Mouse (Mus musculus) embryonic facial prominence, embryonic 13.5 days (tissue): ENCODE results near the gene Ttc29. TPM values are rescaled to one million over a fixed set of nuclear protein-coding genes. Genes with fewer than 3 reads are reported as not detected.

Source experiments
- ATAC-seq: fragments of 200-750 bp; cut with Nextera tagmentation; 2 replicates; pipeline ENCODE4 v1.8.0; 2017; ENCODE audit warnings: low read depth; ENCODE audit not compliant: insufficient number of reproducible peaks, insufficient read depth, low FRiP score, low TSS enrichment
- H3K27ac ChIP-seq: fragments of 300-500 bp; sonication (generic); 2 replicates; pipeline ENCODE4 v1.5.1; 2015; ENCODE audit warnings: moderate library complexity, mild to moderate bottlenecking, inconsistent platforms
- H3K27me3 ChIP-seq: fragments of 300-500 bp; sonication (generic); 2 replicates; pipeline ENCODE4 v1.6.1; 2015; ENCODE audit warnings: mild to moderate bottlenecking, inconsistent platforms
- H3K36me3 ChIP-seq: fragments of 300-500 bp; sonication (generic); 2 replicates; pipeline ENCODE4 v1.6.1; 2015; ENCODE audit warnings: mild to moderate bottlenecking, inconsistent platforms
- H3K4me1 ChIP-seq: fragments of 300-500 bp; sonication (generic); 2 replicates; pipeline ENCODE4 v1.6.1; 2015; ENCODE audit warnings: inconsistent platforms
- H3K4me2 ChIP-seq: fragments of 300-500 bp; sonication (generic); 2 replicates; pipeline ENCODE4 v1.6.1; 2015; ENCODE audit warnings: moderate library complexity, mild to moderate bottlenecking, inconsistent platforms
- H3K4me3 ChIP-seq: fragments of 300-500 bp; sonication (generic); 2 replicates; pipeline ENCODE4 v1.5.1; 2015; ENCODE audit warnings: mild to moderate bottlenecking, inconsistent platforms
- H3K9ac ChIP-seq: fragments of 300-500 bp; sonication (generic); 2 replicates; pipeline ENCODE4 v1.6.1; 2015; ENCODE audit warnings: mild to moderate bottlenecking, inconsistent platforms
- H3K9me3 ChIP-seq: fragments of 300-500 bp; sonication (generic); 2 replicates; pipeline ENCODE4 v1.6.1; 2016; ENCODE audit warnings: inconsistent platforms
- WGBS: fragments of 180-500 bp; shearing (Covaris S2); methylation state at CpG from one replicate; pipeline ENCODE4 v1.1.7; 2015; ENCODE audit warnings: mixed read lengths; 5-methylcytosine and 5-hydroxymethylcytosine counted together
- polyA plus RNA-seq: library from polyadenylated mRNA; unstranded; fragments of >200 nt; fragmentation: Nextera tagmentation; extraction: Ambion mirVana; gene quantifications from 2 replicates; pipeline ENCODE4 v1.2.1, GENCODE M21; 2015

Gene Ttc29
- polyA plus RNA-seq, 1 experiment from 2014 or later: not detected

- no peak overlapping the region for H3K4me3 ChIP-seq
- H3K27ac ChIP-seq: no peak overlapping the region
- ATAC-seq: no peak
- under 1% methylated on average over 32 of the region's 32 CpGs for WGBS
- H3K9ac ChIP-seq: no peak overlapping the region
- H3K36me3 ChIP-seq: no peaks in the 10 kb centered on the region
- no peak overlapping the region; the same call in 1 of the 2 replicates for H3K4me2 ChIP-seq
- no peaks in the 10 kb centered on the region for H3K9me3 ChIP-seq
- H3K27me3 ChIP-seq: peaks cover 92% of the 10 kb centered on the region
- 0 out of 2 replicates have a peak, but pooled peaks cover 3% of the 10 kb centered on the region for H3K4me1 ChIP-seq
Measured at GRCm38 (mm10) chr8:78426875-78427768, 214.0 kb downstream of the Ttc29 start.

GRCm38 (mm10) chr8:78427769-78428130 lies 214.7 kb downstream of the Ttc29 start:
- ATAC-seq: no peak
- no peak overlapping the region for H3K27ac ChIP-seq
- 0 out of 2 replicates have a peak, but pooled peaks cover 3% of the 10 kb centered on the region for H3K4me1 ChIP-seq
- 3% methylated on average over 8 of the region's 8 CpGs for WGBS
- H3K4me2 ChIP-seq: no peak overlapping the region
- no peaks in the 10 kb centered on the region for H3K36me3 ChIP-seq
- no peak overlapping the region for H3K9ac ChIP-seq
- no peaks in the 10 kb centered on the region for H3K9me3 ChIP-seq
- peaks cover 93% of the 10 kb centered on the region for H3K27me3 ChIP-seq
- H3K4me3 ChIP-seq: no peak overlapping the region

GRCm38 (mm10) chr8:78428148-78428547 lies 215.1 kb downstream of the Ttc29 start:
- no peak overlapping the region for H3K4me2 ChIP-seq
- WGBS: 2% methylated on average over 11 of the region's 11 CpGs

GRCm38 (mm10) chr8:78431356-78431755 lies 218.3 kb downstream of the Ttc29 start:
- Histone ChIP-seq H3K4me3 (no peak overlapping the region), H3K36me3 (no peaks in the 10 kb centered on the region), H3K4me1 (peaks cover 22% of the 10 kb centered on the region; the same call in 1 of the 2 replicates), H3K9ac (no peak overlapping the region), H3K27me3 (peaks cover 90% of the 10 kb centered on the region), H3K9me3 (no peaks in the 10 kb centered on the region), H3K27ac (no peak overlapping the region), H3K4me2 (no peak overlapping the region)
- WGBS: 2% methylated on average over 4 of the region's 4 CpGs
- ATAC-seq: no peak

More at GRCm38 (mm10) chr8:78428148-78428547, 215.1 kb downstream of the Ttc29 start:
- Histone ChIP-seq H3K27me3 (peaks cover 92% of the 10 kb centered on the region), H3K36me3 (no peaks in the 10 kb centered on the region), H3K4me1 (0 out of 2 replicates have a peak, but pooled peaks cover 3% of the 10 kb centered on the region), H3K9me3 (no peaks in the 10 kb centered on the region), H3K4me3 (no peak overlapping the region), H3K9ac (no peak overlapping the region), H3K27ac (no peak overlapping the region)
- no peak for ATAC-seq

GRCm38 (mm10) chr8:78432451-78432850 lies 219.4 kb downstream of the Ttc29 start:
- H3K27ac ChIP-seq: no peak overlapping the region
- H3K4me3 ChIP-seq: no peak overlapping the region
- H3K27me3 ChIP-seq: peaks cover 90% of the 10 kb centered on the region
- 28% methylated on average over 1 of the region's 1 CpGs for WGBS
- H3K9ac ChIP-seq: no peak overlapping the region
- H3K4me1 ChIP-seq: peaks cover 30% of the 10 kb centered on the region
- H3K36me3 ChIP-seq: no peaks in the 10 kb centered on the region
- H3K4me2 ChIP-seq: no peak overlapping the region
- no peaks in the 10 kb centered on the region for H3K9me3 ChIP-seq
- no peak for ATAC-seq

GRCm38 (mm10) chr8:78433318-78433717 lies 220.2 kb downstream of the Ttc29 start:
- ATAC-seq: no peak
- Histone ChIP-seq H3K9me3 (no peaks in the 10 kb centered on the region), H3K27ac (no peak overlapping the region), H3K4me2 (no peak overlapping the region), H3K4me1 (peaks cover 36% of the 10 kb centered on the region), H3K27me3 (peaks cover 90% of the 10 kb centered on the region), H3K4me3 (no peak overlapping the region), H3K9ac (no peak overlapping the region), H3K36me3 (no peaks in the 10 kb centered on the region)
- 12% methylated on average over 5 of the region's 5 CpGs for WGBS

- H3K9me3 ChIP-seq: no peaks in the 10 kb centered on the region
Measured at GRCm38 (mm10) chr8:78434340-78434739, 221.2 kb downstream of the Ttc29 start.

GRCm38 (mm10) chr8:78434823-78435623 lies 221.9 kb downstream of the Ttc29 start:
- no peak overlapping the region for H3K27ac ChIP-seq
- H3K4me2 ChIP-seq: peak overlapping the region; percentile 76
- peak overlapping the region; percentile 47 for H3K4me3 ChIP-seq
- ATAC-seq: no peak
- H3K9me3 ChIP-seq: no peaks in the 10 kb centered on the region
- no peaks in the 10 kb centered on the region for H3K36me3 ChIP-seq
- under 1% methylated on average over 62 of the region's 62 CpGs for WGBS
- H3K27me3 ChIP-seq: peaks cover 89% of the 10 kb centered on the region
- H3K9ac ChIP-seq: no peak overlapping the region
- H3K4me1 ChIP-seq: peaks cover 36% of the 10 kb centered on the region

More at GRCm38 (mm10) chr8:78434340-78434739, 221.2 kb downstream of the Ttc29 start:
- peaks cover 92% of the 10 kb centered on the region for H3K27me3 ChIP-seq
- H3K9ac ChIP-seq: no peak overlapping the region
- peaks cover 36% of the 10 kb centered on the region for H3K4me1 ChIP-seq
- no peak overlapping the region for H3K27ac ChIP-seq
- no peak for ATAC-seq
- H3K36me3 ChIP-seq: no peaks in the 10 kb centered on the region
- WGBS: 2% methylated on average over 8 of the region's 8 CpGs
- peak overlapping the region; percentile 47; the same call in 1 of the 2 replicates for H3K4me3 ChIP-seq
- H3K4me2 ChIP-seq: no peak overlapping the region; the same call in 1 of the 2 replicates

- no peak overlapping the region for H3K9ac ChIP-seq
- no peak for ATAC-seq
- H3K27me3 ChIP-seq: peaks cover 90% of the 10 kb centered on the region
- H3K4me1 ChIP-seq: peaks cover 36% of the 10 kb centered on the region
- H3K36me3 ChIP-seq: no peaks in the 10 kb centered on the region
- no peak overlapping the region for H3K27ac ChIP-seq
- under 1% methylated on average over 18 of the region's 18 CpGs for WGBS
- H3K9me3 ChIP-seq: no peaks in the 10 kb centered on the region
- peak overlapping the region; percentile 47 for H3K4me3 ChIP-seq
- H3K4me2 ChIP-seq: peak overlapping the region; percentile 76
Measured at GRCm38 (mm10) chr8:78435624-78435960, 222.5 kb downstream of the Ttc29 start.

GRCm38 (mm10) chr8:78436071-78436651 lies 223.1 kb downstream of the Ttc29 start, which contains the start of gene Pou4f2:
TSS of gene Pou4f2 (minus strand) at chr8:78436645.
- Histone ChIP-seq H3K27ac (no peak within 1 kb of the TSS), H3K36me3 (no peaks in the 10 kb centered on the region), H3K4me2 (peak within 1 kb of the TSS; percentile 76), H3K4me1 (peaks cover 36% of the 10 kb centered on the region), H3K4me3 (peak within 1 kb of the TSS; percentile 47), H3K27me3 (peaks cover 94% of the 10 kb centered on the region), H3K9ac (no peak within 1 kb of the TSS), H3K9me3 (no peaks in the 10 kb centered on the region)
- ATAC-seq: no peak
- WGBS: 1% methylated on average over 39 of the region's 54 CpGs

GRCm38 (mm10) chr8:78436661-78437060 lies 223.6 kb downstream of the Ttc29 start:
- Histone ChIP-seq H3K27me3 (peaks cover 94% of the 10 kb centered on the region), H3K4me2 (peak overlapping the region; percentile 76), H3K27ac (no peak overlapping the region), H3K9ac (no peak overlapping the region), H3K36me3 (no peaks in the 10 kb centered on the region), H3K9me3 (no peaks in the 10 kb centered on the region), H3K4me3 (peak overlapping the region; percentile 47), H3K4me1 (peaks cover 36% of the 10 kb centered on the region)
- 1% methylated on average over 23 of the region's 25 CpGs for WGBS
- ATAC-seq: no peak
